Mouse (Mus musculus) liver, embryonic 14.5 days (tissue): Measurements from ENCODE around the gene Amdhd2. TPM values are rescaled to one million over a fixed set of nuclear protein-coding genes. Genes with fewer than 3 reads are reported as not detected.

Source experiments
- ATAC-seq: fragments of 200-750 bp; cut with Nextera tagmentation; 2 replicates; pipeline ENCODE4 v1.8.0; 2017; ENCODE audit warnings: moderate number of reproducible peaks, mild to moderate bottlenecking, moderate library complexity; ENCODE audit not compliant: insufficient read depth
- DNase-seq, 3 experiments: peaks; one replicate each; pipeline ENCODE4 v3.0.0-alpha.2; 2012 to 2013; ENCODE audit warnings: low read depth in 3 of 3, low spot score in 3 of 3
- H3K27ac ChIP-seq: fragments of 300-500 bp; sonication (generic); 2 replicates; pipeline ENCODE4 v1.5.1; 2014; ENCODE audit warnings: moderate library complexity, mild to moderate bottlenecking, control low read depth, inconsistent platforms
- H3K27me3 ChIP-seq: fragments of 300-500 bp; sonication (generic); 2 replicates; pipeline ENCODE4 v1.6.1; 2014; ENCODE audit warnings: mild to moderate bottlenecking, low read length, moderate library complexity; ENCODE audit not compliant: control insufficient read depth, insufficient read depth
- H3K36me3 ChIP-seq: fragments of 300-500 bp; sonication (generic); replicated peaks from 2 replicates; pipeline ENCODE4 v1.6.1; 2014; ENCODE audit warnings: low read depth; ENCODE audit not compliant: control insufficient read depth, insufficient read depth
- H3K4me1 ChIP-seq, 2 experiments: fragments of 200-500 bp in 1 of 2; fragments of 300-500 bp in 1 of 2; sonication (generic) in 1 of 2; replicated peaks; 2 replicates each; pipeline ENCODE4 v1.6.1; 2012 to 2014; ENCODE audit warnings: antibody characterized with exemption in 1 of 2, inconsistent platforms in 1 of 2, low read length in 1 of 2; ENCODE audit not compliant: control insufficient read depth in 2 of 2, insufficient read depth in 2 of 2
- H3K4me2 ChIP-seq: fragments of 300-500 bp; sonication (generic); 2 replicates; pipeline ENCODE4 v1.6.1; 2014; ENCODE audit warnings: low read depth, mild to moderate bottlenecking, control low read depth, moderate library complexity
- H3K4me3 ChIP-seq, 2 experiments: fragments of 200-500 bp in 1 of 2; fragments of 300-500 bp in 1 of 2; sonication (generic) in 1 of 2; 2 replicates each; pipeline ENCODE4 v1.5.1; 2012 to 2014; ENCODE audit warnings: low read depth in 2 of 2, low read length in 2 of 2, mild to moderate bottlenecking in 2 of 2, control low read depth in 1 of 2, inconsistent platforms in 1 of 2, moderate library complexity in 1 of 2; ENCODE audit not compliant: insufficient read depth in 1 of 2
- H3K9ac ChIP-seq: fragments of 300-500 bp; sonication (generic); replicated peaks from 2 replicates; pipeline ENCODE4 v1.6.1; 2014; ENCODE audit warnings: mild to moderate bottlenecking, control low read depth, moderate library complexity
- H3K9me3 ChIP-seq: fragments of 300-500 bp; sonication (generic); 2 replicates; pipeline ENCODE4 v1.6.1; 2016; ENCODE audit warnings: low read length, mixed read lengths; ENCODE audit not compliant: control insufficient read depth
- CTCF ChIP-seq: IDR thresholded peaks from 2 replicates; pipeline ENCODE4 v1.5.1; 2016; ENCODE audit warnings: antibody characterized with exemption, low read depth, control low read depth
- EP300 ChIP-seq: IDR thresholded peaks from 2 replicates; pipeline ENCODE4 v1.6.1; 2016; ENCODE audit warnings: antibody characterized with exemption, low read depth
- WGBS: fragments of 180-500 bp; shearing (Covaris S2); extraction: QIAGEN DNeasy Blood & Tissue Kit; methylation state at CpG from one replicate; pipeline ENCODE4 v1.1.7; 2014; ENCODE audit not compliant: insufficient replicate concordance; 5-methylcytosine and 5-hydroxymethylcytosine counted together
- polyA plus RNA-seq, 2 experiments: library from polyadenylated mRNA; depleted of rRNA in 1 of 2; stranded (reverse) in 1 of 2; unstranded in 1 of 2; fragments of >200 nt; fragmentation: Nextera tagmentation in 1 of 2; extraction: Ambion mirVana in 1 of 2; gene quantifications; 2 replicates each; pipeline versions ENCODE4 v1.2.1 to v1.2.3; 2012 to 2014

The Amdhd2 gene
- polyA plus RNA-seq, 2 experiments, result 11.6 to 17.6 TPM

- Histone ChIP-seq H3K9ac (no peak overlapping the region), H3K4me3 (no peak overlapping the region), H3K27ac (no peak overlapping the region), H3K9me3 (no peaks in the 10 kb centered on the region), H3K36me3 (no peaks in the 10 kb centered on the region), H3K4me2 (no peak overlapping the region), H3K27me3 (no peaks in the 10 kb centered on the region), H3K4me1 (peaks cover 12 to 17% of the 10 kb centered on the region in 2 experiments)
- WGBS, result 84% methylated on average over 4 of the region's 4 CpGs
- ATAC-seq (no peak), DNase-seq (no peak)
- TF ChIP-seq CTCF (no peak), EP300 (no peak)
Measured at GRCm38 (mm10) chr17:24157526-24157925, 6.0 kb downstream of the Amdhd2 start.

GRCm38 (mm10) chr17:24157121-24157520 lies 6.4 kb downstream of the Amdhd2 start:
- H3K4me2 ChIP-seq, result no peak overlapping the region
- 80% methylated on average over 6 of the region's 6 CpGs for WGBS
- ATAC-seq (no peak), DNase-seq (no peak)
- no peaks in the 10 kb centered on the region for H3K27me3 ChIP-seq
- H3K27ac ChIP-seq, result no peak overlapping the region
- H3K36me3 ChIP-seq, result no peaks in the 10 kb centered on the region
- no peak for TF ChIP-seq EP300
- no peaks in the 10 kb centered on the region for H3K9me3 ChIP-seq
- no peak overlapping the region for H3K4me3 ChIP-seq
- H3K9ac ChIP-seq, result no peak overlapping the region
- H3K4me1 ChIP-seq, result peaks cover 11 to 16% of the 10 kb centered on the region in 2 experiments

- TF ChIP-seq CTCF (no peak), EP300 (no peak)
- no peaks in the 10 kb centered on the region for H3K27me3 ChIP-seq
- H3K9ac ChIP-seq, result no peak overlapping the region
- H3K4me1 ChIP-seq, result peaks cover 10 to 15% of the 10 kb centered on the region in 2 experiments
- no peaks in the 10 kb centered on the region for H3K36me3 ChIP-seq
- no peak overlapping the region for H3K4me3 ChIP-seq
- no peak overlapping the region for H3K4me2 ChIP-seq
- WGBS, result 63% methylated on average over 3 of the region's 3 CpGs
- no peaks in the 10 kb centered on the region for H3K9me3 ChIP-seq
- no peak overlapping the region for H3K27ac ChIP-seq
- DNase-seq, result no peak
- ATAC-seq, result no peak
Measured at GRCm38 (mm10) chr17:24156394-24156793, 7.2 kb downstream of the Amdhd2 start.

GRCm38 (mm10) chr17:24155742-24156141 lies 7.8 kb downstream of the Amdhd2 start:
- Histone ChIP-seq H3K27ac (no peak overlapping the region), H3K36me3 (no peaks in the 10 kb centered on the region), H3K4me1 (peaks cover 13 to 15% of the 10 kb centered on the region in 2 experiments), H3K9me3 (no peaks in the 10 kb centered on the region), H3K4me2 (no peak overlapping the region), H3K4me3 (no peak overlapping the region), H3K27me3 (no peaks in the 10 kb centered on the region), H3K9ac (no peak overlapping the region)
- DNase-seq, result no peak
- WGBS, result 83% methylated on average over 9 of the region's 9 CpGs
- ATAC-seq, result no peak
- TF ChIP-seq CTCF (no peak), EP300 (no peak)

- Histone ChIP-seq H3K36me3 (no peaks in the 10 kb centered on the region), H3K9ac (no peak overlapping the region), H3K9me3 (no peaks in the 10 kb centered on the region), H3K27me3 (no peaks in the 10 kb centered on the region), H3K4me2 (no peak overlapping the region), H3K4me1 (peaks cover 13 to 15% of the 10 kb centered on the region in 2 experiments), H3K4me3 (no peak overlapping the region), H3K27ac (no peak overlapping the region)
- 59% methylated on average over 3 of the region's 3 CpGs for WGBS
- DNase-seq, result no peak
- ATAC-seq, result no peak
- TF ChIP-seq EP300 (no peak), CTCF (no peak)
Measured at GRCm38 (mm10) chr17:24154463-24154862, 9.1 kb downstream of the Amdhd2 start.
